Mouse (Mus musculus) embryonic stem cell, embryonic (primary cell): ENCODE results near the gene Ttbk1.

Experiments used
- CTCF ChIA-PET, 4 experiments: fragments of 300-600 bp in 2 of 4; fragments of 350-600 bp in 2 of 4; sonication (Branson Sonifier 250); formaldehyde crosslinking; loops; one replicate each; lab custom pipeline; 2022; ENCODE audit warnings: inconsistent platforms in 2 of 4; lab: Charles Lee
- POLR2A ChIA-PET, 4 experiments: fragments of 300-600 bp in 2 of 4; fragments of 350-600 bp in 2 of 4; sonication (Branson Sonifier 250); formaldehyde crosslinking; loops; one replicate each; lab custom pipeline; 2022; ENCODE audit warnings: antibody characterized with exemption in 4 of 4, inconsistent platforms in 1 of 4; lab: Charles Lee

Ttbk1 gene

DNA sequence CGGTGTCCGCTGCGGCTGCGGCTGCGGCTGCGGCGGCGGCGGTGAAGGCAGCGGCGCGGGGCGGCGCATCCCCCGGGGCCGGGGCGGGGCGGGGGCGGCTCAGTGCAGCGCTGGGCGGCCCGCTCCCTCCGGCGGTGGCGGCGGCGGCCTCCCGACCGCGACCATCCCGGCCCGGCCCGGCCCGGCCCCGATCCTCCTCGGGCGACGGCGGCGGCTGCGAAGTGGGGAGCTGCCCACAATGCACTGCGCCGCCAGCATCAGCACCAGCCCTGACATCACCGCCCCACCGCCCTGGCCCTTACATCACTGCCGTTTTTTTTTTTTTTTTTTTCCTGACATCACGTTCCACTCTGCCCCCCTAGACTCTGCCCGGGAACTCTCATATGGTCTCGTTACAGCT, at the start of gene Ttbk1:
TSS of gene Ttbk1 (minus strand) at position 245 of the 400 bp plus-strand sequence.
- ChIA-PET POLR2A (interaction anchor here in 3 of 4 experiments (0.6 to 4.9 kb wide), 6 partner anchors 8 to 293 kb away, joined by 3 to 23 read pairs (median 4); partner anchors contain the start of gene Dnph1 (in 3 of the 3)), CTCF (interaction anchor here in 2 of 4 experiments (0.6 to 0.7 kb wide), 3 partner anchors 24 to 202 kb away, joined by 3 to 5 read pairs (median 3); no protein-coding TSS in a partner anchor)

DNA sequence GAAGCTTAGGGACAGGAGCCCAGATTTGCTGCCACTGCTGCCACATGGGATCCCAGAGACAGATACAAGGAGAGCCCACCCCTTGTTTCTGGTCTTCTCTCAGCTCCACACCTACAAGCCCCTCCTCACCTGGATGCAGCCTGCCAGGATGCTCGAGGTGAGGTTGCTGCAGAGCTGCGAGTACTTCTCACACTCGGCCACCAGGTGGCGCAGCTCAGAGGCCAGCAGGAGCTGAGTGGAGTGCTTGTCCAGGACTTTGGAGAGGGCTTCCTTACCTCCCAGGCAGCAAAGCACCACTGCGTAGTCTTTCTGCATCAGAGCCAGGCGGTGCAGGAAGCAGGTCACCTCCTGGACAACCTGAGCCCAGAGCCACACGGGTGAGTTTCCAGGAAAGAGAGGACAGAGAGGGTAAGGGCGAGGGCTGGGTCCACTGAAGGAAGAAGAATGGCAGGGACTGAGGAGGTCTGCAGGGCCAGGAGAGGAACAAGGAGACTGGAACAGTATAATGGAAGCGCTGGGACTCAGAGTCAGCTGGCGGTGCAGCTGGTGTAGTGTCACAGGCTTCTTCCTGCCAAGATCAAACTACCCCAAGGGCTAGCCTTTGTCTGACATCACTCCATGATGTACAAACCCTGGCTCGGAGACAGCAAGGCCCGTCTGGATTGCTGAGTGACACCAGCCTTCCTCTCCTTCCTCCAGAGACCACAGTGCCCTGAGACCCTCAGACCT, 38.3 kb upstream of the Ttbk1 start:
- ChIA-PET POLR2A (interaction anchor here in 3 of 4 experiments (0.5 to 1.5 kb wide), 9 partner anchors 13 to 758 kb away, joined by 3 to 5 read pairs (median 3); partner anchors contain the start of genes Cul9 (in 1 of the 3), Dnph1 (in 1 of the 3) and Ppp2r5d (in 1 of the 3)), CTCF (interaction anchor here (0.5 to 3.3 kb wide), 56 partner anchors 8 to 649 kb away, joined by 3 to 21 read pairs (median 4); partner anchors contain the start of genes Cul9 (in 2 of the 4), Dnph1 (in 1 of the 4), Mea1 (in 1 of the 4) and Slc22a7 (in 1 of the 4))

DNA sequence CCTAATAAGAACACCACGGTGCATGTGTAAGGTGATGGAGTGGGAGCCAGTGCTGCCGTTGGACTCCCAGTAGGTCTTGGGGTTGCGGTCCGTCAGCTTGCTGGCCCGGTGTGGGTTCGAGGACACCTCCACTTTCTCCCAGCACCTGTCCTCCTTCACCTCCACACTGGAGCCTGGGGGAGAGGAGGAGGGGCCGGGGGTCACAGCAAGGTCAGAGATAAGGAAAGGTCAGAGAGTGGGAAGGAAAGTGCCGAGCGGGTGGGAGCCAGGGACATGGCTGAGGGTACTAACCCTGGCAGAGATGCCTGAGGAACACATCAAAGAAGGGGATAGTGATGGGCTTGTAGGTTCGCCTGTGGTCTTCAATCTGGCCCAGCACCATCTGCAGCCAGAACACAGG, 37.6 kb upstream of the Ttbk1 start:
- ChIA-PET CTCF (interaction anchor here (0.6 to 3.3 kb wide), 42 partner anchors 8 to 649 kb away, joined by 3 to 21 read pairs (median 4); partner anchors contain the start of genes Cul9 (in 1 of the 4) and Dnph1 (in 1 of the 4)), POLR2A (interaction anchor here in 3 of 4 experiments (0.5 to 1.5 kb wide), 7 partner anchors 13 to 180 kb away, joined by 3 to 5 read pairs (median 3); partner anchors contain the start of genes Cul9 (in 1 of the 3), Dnph1 (in 1 of the 3) and Ppp2r5d (in 1 of the 3))

DNA sequence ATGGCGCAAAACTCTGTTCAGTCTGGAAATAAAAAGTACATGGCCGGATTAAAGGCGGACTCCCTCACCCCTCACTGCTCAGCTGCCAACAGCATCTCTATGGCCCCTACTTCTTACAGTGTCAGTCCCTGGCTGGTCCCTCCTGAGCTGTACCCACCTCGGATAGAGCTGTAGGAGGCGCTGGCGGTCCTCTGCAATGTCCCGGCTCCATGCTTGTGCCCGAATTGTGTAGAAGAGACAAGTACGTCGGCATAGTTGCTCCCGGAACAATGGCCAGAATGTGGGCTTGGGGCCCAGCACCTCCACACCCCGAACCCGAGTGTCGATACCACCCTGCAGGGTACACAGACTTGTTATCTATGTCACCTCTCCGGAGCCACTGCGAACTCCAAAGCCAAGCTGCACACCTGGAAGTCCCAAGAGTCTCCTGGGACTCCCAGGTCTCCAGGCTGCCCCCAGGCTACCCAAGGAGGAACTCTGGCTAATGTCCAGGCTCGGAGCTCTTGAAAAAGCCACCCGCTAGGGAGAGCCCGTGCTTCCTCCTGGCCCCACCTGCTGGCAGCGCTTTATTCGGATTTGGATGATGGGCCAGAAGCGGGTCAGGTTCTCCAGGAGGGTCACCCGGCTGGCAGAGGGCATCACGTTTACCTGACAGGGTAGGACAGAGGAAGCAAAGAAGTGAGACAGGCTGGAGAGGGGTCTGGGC, 34.6 kb upstream of the Ttbk1 start:
- ChIA-PET POLR2A (interaction anchor here (0.5 to 2.3 kb wide), 19 partner anchors 11 to 368 kb away, joined by 3 to 9 read pairs (median 3); partner anchors contain the start of genes Cnpy3 (in 1 of the 4), Dnph1 (in 1 of the 4), Ppp2r5d (in 1 of the 4) and Tbcc (in 1 of the 4)), CTCF (interaction anchor here (0.5 to 3.2 kb wide), 37 partner anchors 10 to 452 kb away, joined by 3 to 18 read pairs (median 4); partner anchors contain the start of genes Tbcc (in 2 of the 4), Cnpy3 (in 1 of the 4), Crip3 (in 1 of the 4) and Cul9 (in 1 of the 4))

DNA sequence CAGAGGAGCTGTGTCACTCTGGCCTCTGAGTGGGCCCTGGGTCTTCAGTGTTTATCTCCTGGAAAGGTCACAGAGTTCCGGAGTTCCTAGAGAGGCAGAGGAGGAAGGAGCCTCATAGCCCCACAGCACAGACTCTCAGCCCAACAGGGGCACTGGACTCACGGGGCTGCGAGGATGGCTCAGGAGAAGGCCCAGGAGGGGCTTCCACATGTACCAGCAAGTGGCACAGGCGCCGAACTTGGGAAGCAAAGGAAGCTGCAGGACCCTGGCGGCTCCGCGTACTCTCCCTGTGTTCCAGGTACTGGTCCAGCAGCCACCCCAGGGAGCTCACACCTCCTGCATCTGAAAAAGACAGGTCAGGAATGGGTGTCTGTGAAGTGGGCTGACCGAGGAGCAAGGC, 33.7 kb upstream of the Ttbk1 start:
- ChIA-PET POLR2A (interaction anchor here in 3 of 4 experiments (0.5 to 2.7 kb wide), 16 partner anchors 10 to 369 kb away, joined by 3 to 9 read pairs (median 3); partner anchors contain the start of genes Cnpy3 (in 1 of the 3), Dnph1 (in 1 of the 3), Ppp2r5d (in 1 of the 3) and Tbcc (in 1 of the 3)), CTCF (interaction anchor here (0.6 to 3.2 kb wide), 18 partner anchors 10 to 790 kb away, joined by 3 to 18 read pairs (median 4); partner anchors contain the start of genes Dnph1 (in 1 of the 4) and Ppp2r5d (in 1 of the 4))

DNA sequence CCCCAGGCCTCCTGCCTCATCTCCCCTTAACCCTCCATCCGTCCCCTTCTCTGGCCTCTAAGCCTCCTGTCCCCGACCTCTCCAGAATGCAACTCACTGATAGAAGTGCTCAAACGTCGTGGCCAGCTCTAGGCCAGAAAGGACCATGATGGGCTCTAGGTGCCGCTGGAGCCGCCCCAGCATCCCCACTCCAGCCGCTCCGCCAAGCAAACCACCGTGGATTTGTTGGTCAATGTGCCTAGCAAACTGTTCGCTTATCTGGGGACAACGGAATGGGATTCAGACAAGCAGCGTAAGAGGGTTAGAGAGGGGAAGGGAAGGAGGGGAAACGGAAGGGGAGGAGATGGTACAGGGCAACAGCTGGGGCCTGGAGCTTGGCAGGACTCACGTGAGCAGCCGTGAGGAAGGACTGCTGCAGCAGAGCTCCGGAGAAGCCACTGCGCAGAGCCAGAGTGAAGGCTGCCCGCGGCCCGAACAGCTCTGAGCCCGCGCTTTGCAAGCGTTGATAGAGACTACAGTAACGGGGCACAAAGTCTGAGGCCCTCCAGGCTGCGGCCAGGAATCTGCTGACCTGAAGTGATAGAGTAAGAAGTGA, 33.0 kb upstream of the Ttbk1 start:
- ChIA-PET CTCF (interaction anchor here (0.6 to 3.2 kb wide), 14 partner anchors 22 to 790 kb away, joined by 3 to 18 read pairs (median 4); partner anchors contain the start of gene Tbcc (in 1 of the 4)), POLR2A (interaction anchor here (0.5 to 2.7 kb wide), 19 partner anchors 9 to 858 kb away, joined by 3 to 9 read pairs (median 3); partner anchors contain the start of genes Cul9 (in 1 of the 4), Dnph1 (in 1 of the 4), Ppp2r5d (in 1 of the 4) and Tbcc (in 1 of the 4))

DNA sequence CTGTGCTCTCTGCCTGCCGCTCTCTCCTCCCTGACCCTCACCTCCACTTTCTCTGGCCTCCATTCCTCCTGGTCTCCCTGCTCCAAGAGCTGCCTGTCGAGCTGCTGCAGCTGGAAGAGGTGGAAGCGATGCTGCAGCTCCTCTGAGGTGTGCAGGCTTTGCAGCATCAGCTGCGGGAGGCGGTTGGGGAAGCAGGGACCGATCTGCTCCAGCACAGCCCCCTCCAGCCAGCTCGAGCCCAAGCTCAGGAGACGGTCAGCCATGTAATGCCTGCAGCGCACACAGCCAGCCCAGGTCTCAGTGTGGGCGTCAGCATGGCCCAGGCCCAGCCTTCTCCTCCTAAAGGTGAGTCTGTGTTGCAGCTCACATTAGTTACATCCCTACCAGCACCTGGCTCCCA, 32.5 kb upstream of the Ttbk1 start:
- CTCF ChIA-PET = interaction anchor here (0.6 to 3.2 kb wide), 10 partner anchors 22 to 789 kb away, joined by 3 to 9 read pairs (median 3); no protein-coding TSS in a partner anchor

DNA sequence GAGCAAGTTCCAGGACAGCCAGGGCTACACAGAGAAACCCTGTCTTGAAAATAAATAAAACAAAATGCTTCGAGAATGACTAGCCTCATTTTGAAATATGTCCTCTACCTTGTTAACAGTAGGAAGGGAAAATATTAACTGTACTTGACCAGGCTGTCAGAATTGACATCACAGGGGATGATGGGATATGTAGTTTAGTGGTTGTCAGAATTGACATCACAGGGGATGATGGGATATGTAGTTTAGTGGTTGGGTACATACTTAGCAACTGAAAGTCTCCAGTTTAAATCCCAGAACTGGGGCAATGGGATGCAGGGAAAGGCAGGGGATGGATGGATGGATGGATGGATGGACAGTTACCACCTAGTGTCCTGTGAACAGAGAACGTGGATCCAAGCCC, 25.9 kb upstream of the Ttbk1 start:
- POLR2A ChIA-PET = no interaction called here
- CTCF ChIA-PET = no interaction called here

More for the DNA sequence above, 32.5 kb upstream of the Ttbk1 start:
- POLR2A ChIA-PET = interaction anchor here (0.5 to 2.7 kb wide), 17 partner anchors 16 to 1387 kb away, joined by 3 to 9 read pairs (median 3); partner anchors contain the start of genes Crip3 (in 1 of the 4), Cul9 (in 1 of the 4), Dnph1 (in 1 of the 4) and Tbcc (in 1 of the 4)

DNA sequence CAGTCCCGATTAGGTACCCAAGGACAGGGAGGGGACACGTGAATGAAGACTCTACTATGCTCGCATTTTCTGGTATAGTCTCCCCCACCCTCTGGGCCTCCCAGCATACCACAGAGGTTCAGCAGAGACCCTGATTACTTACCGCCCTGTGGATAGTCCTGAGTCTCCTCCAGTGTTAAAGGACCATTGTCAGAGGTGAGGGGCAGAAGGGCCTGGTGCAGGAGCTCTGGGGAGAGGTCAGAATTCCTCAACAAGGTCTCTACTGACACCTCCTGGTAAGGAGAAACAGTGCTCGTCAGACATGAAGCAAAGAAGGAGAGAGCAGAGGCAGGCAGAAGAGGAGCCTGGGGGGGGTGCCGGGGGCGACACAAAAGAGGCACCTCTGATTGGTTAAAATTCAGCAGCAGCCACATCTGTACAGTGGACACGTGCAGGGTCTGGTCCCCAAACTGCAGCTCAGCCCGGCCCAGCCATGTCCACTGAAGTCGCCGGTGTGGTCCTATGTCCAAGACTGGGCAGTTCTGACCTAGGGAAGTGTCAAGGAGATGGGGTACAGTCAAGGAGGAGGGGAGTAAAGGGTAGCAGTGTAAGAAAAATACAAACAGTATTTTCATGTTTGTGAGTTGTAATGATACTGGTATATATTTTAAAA, 23.7 kb upstream of the Ttbk1 start:
- ChIA-PET POLR2A (interaction anchor here in 3 of 4 experiments (0.7 to 1.7 kb wide), 10 partner anchors 10 to 267 kb away, joined by 3 to 8 read pairs (median 3); partner anchors contain the start of genes Dnph1 (in 3 of the 3) and Slc22a7 (in 1 of the 3)), CTCF (interaction anchor here (0.6 to 2.0 kb wide), 32 partner anchors 8 to 379 kb away, joined by 3 to 12 read pairs (median 4); partner anchors contain the start of genes Crip3 (in 2 of the 4), Slc22a7 (in 2 of the 4), Abcc10 (in 1 of the 4) and Dnph1 (in 1 of the 4))

DNA sequence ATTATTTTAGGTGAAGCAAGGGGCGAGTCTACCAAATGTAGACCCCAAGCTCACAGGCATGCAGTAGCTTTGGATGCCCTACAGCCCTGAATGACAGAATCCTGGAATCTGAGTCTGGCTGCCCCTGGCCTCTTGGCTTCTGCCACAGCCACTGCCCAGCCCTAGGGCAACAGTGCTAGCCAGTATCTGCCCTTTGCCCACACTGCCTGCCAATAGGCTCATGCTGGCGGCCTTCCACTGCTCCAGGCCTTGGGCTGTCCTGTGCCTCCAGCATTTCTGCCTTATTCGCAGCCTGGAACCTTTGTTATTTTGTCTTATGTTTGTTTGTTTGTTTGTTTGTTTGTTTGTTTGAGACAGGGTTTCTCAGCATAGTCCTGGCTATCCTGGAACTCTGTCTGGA, 18.1 kb upstream of the Ttbk1 start:
- CTCF ChIA-PET = interaction anchor here in 1 of 4 experiments (1.4 to 1.9 kb wide), 2 partner anchors 17 to 68 kb away, joined by 4 to 7 read pairs; partner anchors contain the start of gene Slc22a7

DNA sequence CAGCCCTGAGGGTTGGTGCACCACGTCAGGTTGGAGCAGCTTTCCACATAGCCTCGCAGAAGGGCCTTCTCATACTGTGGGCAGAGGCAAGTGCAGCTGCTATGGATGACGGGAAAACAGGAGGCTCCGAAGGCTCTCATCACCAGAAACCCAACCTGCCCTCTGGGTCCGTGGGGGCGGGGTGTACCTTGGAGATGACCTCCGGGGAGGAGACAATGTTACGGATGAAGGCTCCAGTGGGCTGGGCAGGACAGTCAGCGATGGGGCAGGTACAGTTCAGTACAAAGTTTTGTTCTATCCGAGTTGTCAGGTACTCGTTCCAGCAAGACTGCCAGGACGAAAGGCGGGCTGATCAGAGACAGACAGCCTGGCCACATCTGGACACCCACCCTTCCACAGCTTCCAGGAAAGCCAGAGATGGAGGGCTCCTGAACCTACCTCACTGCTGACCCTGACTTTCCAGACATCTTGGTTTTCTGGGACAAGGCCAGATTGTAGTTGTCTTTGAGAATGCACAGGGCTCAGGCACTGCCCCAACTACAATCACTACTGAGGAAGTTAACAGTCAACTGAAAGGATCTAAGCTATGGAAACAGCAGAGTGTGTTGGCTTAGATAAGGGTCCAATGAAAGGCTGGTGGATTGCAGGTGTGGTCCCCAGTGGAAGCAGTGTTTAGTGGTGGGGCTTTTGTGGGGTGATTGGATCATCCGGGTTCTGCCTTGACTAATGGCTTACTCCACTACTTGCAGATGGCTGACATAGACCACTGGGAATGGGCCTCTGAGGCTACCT, 16.6 kb upstream of the Ttbk1 start:
- POLR2A ChIA-PET = interaction anchor here in 2 of 4 experiments (0.6 to 2.5 kb wide), 11 partner anchors 7 to 930 kb away, joined by 3 to 9 read pairs (median 3); partner anchors contain the start of genes Crip3 (in 1 of the 2), Dnph1 (in 1 of the 2) and Ppp2r5d (in 1 of the 2)
- CTCF ChIA-PET = interaction anchor here in 1 of 4 experiments (0.8 to 1.4 kb wide), 5 partner anchors 8 to 221 kb away, joined by 3 to 4 read pairs (median 3); no protein-coding TSS in a partner anchor

More for the DNA sequence above, 18.1 kb upstream of the Ttbk1 start:
- POLR2A ChIA-PET = interaction anchor here in 1 of 4 experiments (1.1 to 2.5 kb wide), 4 partner anchors 9 to 19 kb away, joined by 3 to 9 read pairs (median 4); partner anchors contain the start of gene Dnph1

DNA sequence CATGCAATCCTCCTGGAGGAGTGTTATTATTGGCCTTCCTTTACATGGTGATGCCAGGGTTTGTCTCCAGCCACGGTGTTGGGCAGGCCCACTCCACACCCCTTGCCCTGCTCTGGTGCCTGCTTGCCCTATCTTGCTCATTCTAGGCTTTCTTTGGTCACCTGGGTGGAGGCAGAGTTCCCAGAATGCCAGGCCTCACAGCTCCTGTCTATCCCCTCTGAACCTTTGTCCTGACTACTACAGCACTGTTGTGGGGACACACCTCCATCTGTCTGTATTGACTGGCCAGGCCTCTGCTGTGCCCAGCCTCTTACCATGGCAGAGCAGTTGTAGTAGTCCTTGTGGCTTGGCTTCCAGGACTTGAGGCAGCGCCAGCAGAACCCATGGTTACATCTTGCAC, 15.3 kb upstream of the Ttbk1 start:
- POLR2A ChIA-PET = interaction anchor here in 2 of 4 experiments (0.9 to 1.8 kb wide), 3 partner anchors 16 to 115 kb away, joined by 3 to 5 read pairs (median 4); partner anchors contain the start of genes Slc22a7 (in 1 of the 2) and Ttbk1 (in 1 of the 2)
- CTCF ChIA-PET = interaction anchor here in 3 of 4 experiments (0.6 to 1.4 kb wide), 4 partner anchors 8 to 22 kb away, joined by 3 to 5 read pairs (median 4); no protein-coding TSS in a partner anchor

DNA sequence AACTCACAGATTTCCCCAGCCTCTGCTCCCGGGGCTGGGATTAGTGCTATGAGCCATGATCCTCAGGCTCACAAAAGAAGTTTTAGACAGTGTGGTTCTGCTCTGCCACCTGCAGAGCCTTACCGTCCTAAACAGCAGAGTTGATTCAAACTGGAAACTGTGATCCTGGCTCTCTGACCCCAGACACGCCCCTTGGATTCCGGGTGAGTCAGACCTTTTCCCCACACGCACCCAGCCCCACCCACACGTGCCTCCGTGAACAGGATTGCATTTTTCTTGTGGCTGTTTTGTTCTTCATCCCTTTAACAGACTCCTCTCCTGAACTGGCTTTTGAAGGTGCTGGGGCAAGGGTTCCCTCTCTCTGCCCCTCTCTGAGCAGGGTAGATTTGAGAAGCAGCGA, 10.5 kb upstream of the Ttbk1 start:
- POLR2A ChIA-PET = interaction anchor here in 1 of 4 experiments (0.9 kb wide), 1 partner anchor 22 kb away, joined by 3 read pairs; no protein-coding TSS in a partner anchor
- CTCF ChIA-PET = no interaction called here

DNA sequence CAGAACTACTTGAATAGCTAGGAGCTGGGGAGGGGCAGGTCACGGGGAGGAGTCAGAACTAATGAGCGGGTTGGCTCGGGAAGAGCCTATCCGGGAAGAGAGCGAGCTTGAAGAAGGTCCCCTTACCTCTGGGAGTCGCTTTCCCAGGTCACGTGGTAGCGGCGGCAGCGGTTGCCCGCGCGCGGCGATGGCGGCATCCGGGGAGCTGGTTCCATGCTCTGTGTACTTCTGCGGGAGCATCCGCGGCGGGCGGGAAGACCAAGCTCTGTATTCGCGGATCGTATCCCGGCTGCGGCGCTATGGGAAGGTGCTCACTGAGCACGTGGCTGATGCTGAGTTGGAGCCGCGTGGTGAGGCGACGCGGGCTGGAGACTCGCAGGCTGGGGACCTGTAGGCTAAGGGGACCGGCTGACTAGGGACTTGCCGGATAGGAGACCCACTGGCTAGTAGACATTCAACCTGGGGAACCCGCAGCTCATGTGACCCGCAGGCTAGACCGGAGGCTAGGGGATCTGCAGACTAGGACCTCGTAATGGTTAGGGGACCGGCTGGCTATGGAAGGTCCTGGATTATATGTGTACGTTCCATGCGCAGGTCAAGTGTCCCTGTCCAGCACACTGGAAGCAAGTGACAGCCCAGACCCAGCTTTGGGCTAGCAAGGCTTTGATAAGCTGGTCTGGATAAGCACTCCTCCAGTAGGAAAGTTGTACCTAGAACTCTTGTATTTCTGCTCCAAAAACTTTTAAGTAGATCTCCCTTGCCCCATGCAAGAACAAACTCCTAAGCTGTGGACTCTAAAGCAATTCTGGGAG, 9.4 kb upstream of the Ttbk1 start, which contains the start of gene Dnph1:
TSS of gene Dnph1 (plus strand) at position 89 of the 812 bp plus-strand sequence.
- POLR2A ChIA-PET = interaction anchor here (0.5 to 3.0 kb wide), 53 partner anchors 8 to 423 kb away, joined by 3 to 23 read pairs (median 4); partner anchors contain the start of genes Ttbk1 (in 3 of the 4), Abcc10 (in 1 of the 4), Cul9 (in 1 of the 4) and Gtpbp2 (in 1 of the 4)

More for the DNA sequence above, 9.4 kb upstream of the Ttbk1 start, which contains the start of gene Dnph1:
- CTCF ChIA-PET = interaction anchor here in 3 of 4 experiments (0.5 to 2.3 kb wide), 13 partner anchors 10 to 227 kb away, joined by 3 to 11 read pairs (median 5); partner anchors contain the start of gene Ppp2r5d (in 1 of the 3)
